Mouse (Mus musculus) hindbrain, embryonic 13.5 days (tissue): Measurements from ENCODE around the gene Irf9. TPM values are rescaled to one million over a fixed set of nuclear protein-coding genes. Genes with fewer than 3 reads are reported as not detected.

ENCODE experiments used
- ATAC-seq: fragments of 200-750 bp; cut with Nextera tagmentation; 2 replicates; pipeline ENCODE4 v1.8.0; 2017; ENCODE audit warnings: moderate TSS enrichment; ENCODE audit not compliant: low FRiP score
- H3K27ac ChIP-seq: fragments of 300-500 bp; sonication (generic); 2 replicates; pipeline ENCODE4 v1.5.1; 2015; ENCODE audit warnings: inconsistent platforms, mild to moderate bottlenecking, moderate library complexity
- H3K27me3 ChIP-seq: fragments of 300-500 bp; sonication (generic); 2 replicates; pipeline ENCODE4 v1.6.1; 2015; ENCODE audit warnings: mild to moderate bottlenecking, inconsistent platforms
- H3K36me3 ChIP-seq: fragments of 300-500 bp; sonication (generic); 2 replicates; pipeline ENCODE4 v1.6.1; 2015; ENCODE audit warnings: mild to moderate bottlenecking, inconsistent platforms
- H3K4me1 ChIP-seq: fragments of 300-500 bp; sonication (generic); replicated peaks from 2 replicates; pipeline ENCODE4 v1.6.1; 2015; ENCODE audit warnings: inconsistent platforms
- H3K4me2 ChIP-seq: fragments of 300-500 bp; sonication (generic); 2 replicates; pipeline ENCODE4 v1.6.1; 2015; ENCODE audit warnings: inconsistent platforms, mild to moderate bottlenecking, moderate library complexity
- H3K4me3 ChIP-seq: fragments of 300-500 bp; sonication (generic); 2 replicates; pipeline ENCODE4 v1.5.1; 2015; ENCODE audit warnings: mild to moderate bottlenecking, inconsistent platforms
- H3K9ac ChIP-seq: fragments of 300-500 bp; sonication (generic); 2 replicates; pipeline ENCODE4 v1.6.1; 2015; ENCODE audit warnings: mild to moderate bottlenecking, inconsistent platforms
- H3K9me3 ChIP-seq: fragments of 300-500 bp; sonication (generic); 2 replicates; pipeline ENCODE4 v1.6.1; 2016; ENCODE audit warnings: inconsistent platforms
- WGBS: fragments of 180-500 bp; shearing (Covaris S2); methylation state at CpG from one replicate; pipeline ENCODE4 v1.1.7; 2015; 5-methylcytosine and 5-hydroxymethylcytosine counted together
- polyA plus RNA-seq: library from polyadenylated mRNA; unstranded; fragments of >200 nt; fragmentation: Nextera tagmentation; extraction: Ambion mirVana; gene quantifications from 2 replicates; pipeline ENCODE4 v1.2.1, GENCODE M21; 2015

Irf9 gene
- polyA plus RNA-seq, 1 experiment from 2014 or later, result 10.0 TPM

DNA sequence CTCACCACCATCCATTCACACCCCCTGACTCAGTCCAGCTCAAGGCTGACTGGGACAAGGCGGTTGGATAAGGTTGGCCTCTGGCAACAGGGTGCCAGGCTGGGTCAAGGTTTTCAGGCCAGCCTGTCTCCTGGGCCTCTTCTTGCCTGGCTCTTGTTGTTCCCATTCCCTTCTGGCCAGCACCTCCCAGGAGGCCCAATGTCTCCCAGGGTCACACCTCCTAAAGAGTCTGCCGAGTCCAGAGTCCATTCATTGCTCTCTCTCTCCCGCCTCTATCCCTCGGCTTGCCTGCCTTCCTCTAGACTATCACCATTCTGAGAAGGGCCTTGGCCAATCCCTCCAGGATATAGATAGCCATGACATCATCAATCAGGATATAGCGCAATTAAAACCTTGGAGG lies 54.6 kb downstream of the Irf9 start:
- H3K27ac ChIP-seq, result no peak overlapping the region
- WGBS, result 88% methylated on average over 5 of the region's 5 CpGs
- H3K4me1 ChIP-seq, result peaks cover 15% of the 10 kb centered on the region
- no peak for ATAC-seq
- no peak overlapping the region for H3K4me3 ChIP-seq
- H3K9me3 ChIP-seq, result no peaks in the 10 kb centered on the region
- H3K4me2 ChIP-seq, result no peak overlapping the region
- no peak overlapping the region for H3K9ac ChIP-seq
- peaks cover 26% of the 10 kb centered on the region for H3K36me3 ChIP-seq
- no peaks in the 10 kb centered on the region for H3K27me3 ChIP-seq

Other genes starting within 250 kb of the Irf9 start
- gene Dhrs4, start 124.8 kb upstream of the Irf9 start, polyA plus RNA-seq, result 24.4 and 30.9 TPM in 2 replicates
- 21.6 and 22.1 TPM in 2 replicates for gene Carmil3, start 112.9 kb upstream of the Irf9 start, polyA plus RNA-seq
- 2.4 and 2.5 TPM in 2 replicates for gene Cpne6, start 93.1 kb upstream of the Irf9 start, polyA plus RNA-seq
- 0.05 and 0.10 TPM in 2 replicates for gene Nrl, start 78.6 kb upstream of the Irf9 start, polyA plus RNA-seq
- gene Pck2, start 63.3 kb upstream of the Irf9 start, polyA plus RNA-seq, result 20.7 and 21.5 TPM in 2 replicates
- gene Dcaf11, start 43.6 kb upstream of the Irf9 start, polyA plus RNA-seq, result 124 and 130 TPM in 2 replicates
- gene A730061H03Rik, start 43.2 kb upstream of the Irf9 start, polyA plus RNA-seq, result 0.71 and 2.0 TPM in 2 replicates
- gene Fitm1, start 28.0 kb upstream of the Irf9 start, polyA plus RNA-seq, result 0.40 and 0.54 TPM in 2 replicates
- gene Psme1, start 25.4 kb upstream of the Irf9 start, polyA plus RNA-seq, result 188 TPM in 2 replicates
- gene Emc9, start 18.3 kb upstream of the Irf9 start, polyA plus RNA-seq, result 15.7 and 20.4 TPM in 2 replicates
- 198 and 215 TPM in 2 replicates for gene Psme2, start 12.5 kb upstream of the Irf9 start, polyA plus RNA-seq
- gene Rnf31, start 11.9 kb upstream of the Irf9 start, polyA plus RNA-seq, result 18.8 and 20.8 TPM in 2 replicates
- gene Rec8, start 14.5 kb downstream of the Irf9 start, polyA plus RNA-seq, result 15.1 and 16.0 TPM in 2 replicates
- 86.1 and 96.7 TPM in 2 replicates for gene Ipo4, start 32.4 kb downstream of the Irf9 start, polyA plus RNA-seq
- 2.2 and 2.8 TPM in 2 replicates for gene Gm49378, start 34.3 kb downstream of the Irf9 start, polyA plus RNA-seq
- 58.5 and 65.8 TPM in 2 replicates for gene Tm9sf1, start 40.2 kb downstream of the Irf9 start, polyA plus RNA-seq
- gene Tssk4, start 46.6 kb downstream of the Irf9 start, polyA plus RNA-seq, result 0.41 and 0.43 TPM in 2 replicates
- 74.7 and 77.5 TPM in 2 replicates for gene Mdp1, start 56.9 kb downstream of the Irf9 start, polyA plus RNA-seq
- gene Gmpr2, start 68.4 kb downstream of the Irf9 start, polyA plus RNA-seq, result 51.1 and 52.9 TPM in 2 replicates
- gene Nedd8, start 68.6 kb downstream of the Irf9 start, polyA plus RNA-seq, result 585 and 628 TPM in 2 replicates
- 28.0 and 31.8 TPM in 2 replicates for gene Tinf2, start 78.2 kb downstream of the Irf9 start, polyA plus RNA-seq
- gene Tgm1, start 110.4 kb downstream of the Irf9 start, polyA plus RNA-seq, result 0.19 and 0.47 TPM in 2 replicates
- gene Rabggta, start 118.7 kb downstream of the Irf9 start, polyA plus RNA-seq, result 56.4 and 57.0 TPM in 2 replicates
- gene Dhrs1, start 142.1 kb downstream of the Irf9 start, polyA plus RNA-seq, result 77.4 and 79.2 TPM in 2 replicates
- gene Nop9, start 142.1 kb downstream of the Irf9 start, polyA plus RNA-seq, result 28.7 and 33.5 TPM in 2 replicates
- gene Cideb, start 154.9 kb downstream of the Irf9 start, polyA plus RNA-seq, result 0.25 TPM in 2 replicates
- gene Ltb4r2, start 157.9 kb downstream of the Irf9 start, polyA plus RNA-seq, result 0.43 and 0.56 TPM in 2 replicates
- 0.32 and 0.74 TPM in 2 replicates for gene Ltb4r1, start 162.4 kb downstream of the Irf9 start, polyA plus RNA-seq
- 5.3 and 6.0 TPM in 2 replicates for gene Adcy4, start 180.5 kb downstream of the Irf9 start, polyA plus RNA-seq
- 2.6 and 3.7 TPM in 2 replicates for gene Ripk3, start 185.3 kb downstream of the Irf9 start, polyA plus RNA-seq
- 10.8 and 12.0 TPM in 2 replicates for gene Nfatc4, start 219.6 kb downstream of the Irf9 start, polyA plus RNA-seq